Mouse (Mus musculus) heart, adult 2 months (tissue): ENCODE data around the gene Cd244a.

Experiments
- EP300 ChIP-seq: fragments of 200-500 bp; IDR thresholded peaks from 2 replicates; pipeline ENCODE4 v1.6.1; 2011; ENCODE audit warnings: low read depth, low read length, control low read depth; ENCODE audit not compliant: insufficient read depth
- POLR2A ChIP-seq: fragments of 200-500 bp; IDR thresholded peaks from 2 replicates; pipeline ENCODE4 v1.6.1; 2011; ENCODE audit warnings: mild to moderate bottlenecking, low read depth, low read length, control low read depth; ENCODE audit not compliant: insufficient read depth

- TF ChIP-seq POLR2A = no peak
- no peak for TF ChIP-seq EP300
Measured at GRCm38 (mm10) chr1:171566777-171567176, 7.8 kb downstream of the Cd244a start.
